Mouse (Mus musculus) gastrocnemius, adult 18-20 months (tissue): Measurements from ENCODE around the gene Vwa5b2. TPM values are rescaled to one million over a fixed set of nuclear protein-coding genes. Genes with fewer than 3 reads are reported as not detected.

Experiments used
- microRNA-seq: library from miRNA; unstranded; fragments of <30 nt; microRNA quantifications from one replicate; pipeline ENCODE4 v1.2.0, GENCODE M21; 2021
- total RNA-seq, 2 experiments: library from RNA; stranded (reverse); gene quantifications; 2 replicates each; pipeline ENCODE4 v1.2.3; 2021

The Vwa5b2 gene
- total RNA-seq, 2 experiments from 2014 or later: 0.07 TPM; not detected in 1

Small RNA genes within 50 kb of the gene (microRNA-seq; reads per million reads assigned to microRNA genes)
- not detected for gene Mir1224

Other genes starting within 250 kb of the Vwa5b2 start
- gene Abcc5, start 163.1 kb upstream of the Vwa5b2 start, total RNA-seq: 10 to 100 TPM; 54.0 to 56.5 TPM
- 10 to 100 TPM; 52.6 to 54.4 TPM for gene Eif2b5, start 90.7 kb upstream of the Vwa5b2 start, total RNA-seq
- gene Dvl3, start 72.5 kb upstream of the Vwa5b2 start, total RNA-seq: 10 to 100 TPM; 28.4 to 32.0 TPM
- 100 to 1,000 TPM; 121 to 146 TPM for gene Ap2m1, start 54.0 kb upstream of the Vwa5b2 start, total RNA-seq
- gene Abcf3, start 40.9 kb upstream of the Vwa5b2 start, total RNA-seq: 10 to 100 TPM; 50.3 to 69.8 TPM
- 1 to 10 TPM; 3.7 to 4.1 TPM for gene Eef1akmt4, start 22.1 kb downstream of the Vwa5b2 start, total RNA-seq
- gene Gm49333, start 22.1 kb downstream of the Vwa5b2 start, total RNA-seq: under 1 TPM; 0.11 to 0.17 TPM
- 10 to 100 TPM; 12.7 to 13.7 TPM for gene Alg3, start 22.3 kb downstream of the Vwa5b2 start, total RNA-seq
- gene Camk2n2, start 31.8 kb downstream of the Vwa5b2 start, total RNA-seq: 1 to 10 TPM; 1.1 to 1.2 TPM
- gene Ece2, start 40.4 kb downstream of the Vwa5b2 start, total RNA-seq: under 1 TPM in 1 of 2 experiments, not detected in 1; 0.41 TPM
- 100 to 1,000 TPM; 251 to 253 TPM for gene Psmd2, start 62.2 kb downstream of the Vwa5b2 start, total RNA-seq
- 100 to 1,000 TPM; 426 to 438 TPM for gene Eif4g1, start 78.8 kb downstream of the Vwa5b2 start, total RNA-seq
- gene Fam131a, start 103.8 kb downstream of the Vwa5b2 start, total RNA-seq: 10 to 100 TPM; 47.5 to 59.9 TPM
- 1 to 10 TPM; 7.8 to 9.5 TPM for gene Polr2h, start 128.2 kb downstream of the Vwa5b2 start, total RNA-seq
- 1 to 10 TPM in 1 of 2 experiments, under 1 TPM in 1; 0.64 to 1.1 TPM for gene Clcn2, start 128.3 kb downstream of the Vwa5b2 start, total RNA-seq
- gene Chrd, start 143.7 kb downstream of the Vwa5b2 start, total RNA-seq: 1 to 10 TPM; 2.1 to 3.1 TPM
- 10 to 100 TPM in 1 of 2 experiments, 1 to 10 TPM in 1; 6.2 to 10.4 TPM for gene Thpo, start 145.0 kb downstream of the Vwa5b2 start, total RNA-seq